Mouse (Mus musculus) heart, postnatal 14 days (tissue): ENCODE measurements at regions not wholly inside any gene's neighbourhood (a gene's known extent, or its start where the extent isn't known, plus 50 kb on each side); places are given as distances from the start of the nearest gene placed in this dataset.
A peak's percentile ranks its signal among the peaks of the same experiment; 100 is the strongest.

Source experiments
- DNase-seq, 2 experiments: peaks; one replicate each; pipeline ENCODE4 v3.0.0; 2021 to 2022
- intact Hi-C: fragments of 180-260 bp; cut with DNase I; formaldehyde crosslinking; loops from one replicate; pipeline ENCODE4 v1.15.1; 2025

- intact Hi-C loops: no loop called here
- DNase-seq: no peak
Measured at GRCm38 (mm10) chr13:44159346-44159745, 374.8 kb downstream of the Cd83 start.

GRCm38 (mm10) chr13:44164746-44165145 lies 380.2 kb downstream of the Cd83 start:
- intact Hi-C loops: no loop called here
- no peak for DNase-seq

GRCm38 (mm10) chr13:44167186-44167585 lies 382.6 kb downstream of the Cd83 start:
- intact Hi-C loops: no loop called here

GRCm38 (mm10) chr13:44168186-44168585 lies 383.6 kb downstream of the Cd83 start:
- intact Hi-C loops: no loop called here
- no peak for DNase-seq

More at GRCm38 (mm10) chr13:44167186-44167585, 382.6 kb downstream of the Cd83 start:
- DNase-seq: peak in 1 of 2 experiments; percentile 36

- no peak for DNase-seq
Measured at GRCm38 (mm10) chr13:44171639-44172038, 387.1 kb downstream of the Cd83 start.

DNA sequence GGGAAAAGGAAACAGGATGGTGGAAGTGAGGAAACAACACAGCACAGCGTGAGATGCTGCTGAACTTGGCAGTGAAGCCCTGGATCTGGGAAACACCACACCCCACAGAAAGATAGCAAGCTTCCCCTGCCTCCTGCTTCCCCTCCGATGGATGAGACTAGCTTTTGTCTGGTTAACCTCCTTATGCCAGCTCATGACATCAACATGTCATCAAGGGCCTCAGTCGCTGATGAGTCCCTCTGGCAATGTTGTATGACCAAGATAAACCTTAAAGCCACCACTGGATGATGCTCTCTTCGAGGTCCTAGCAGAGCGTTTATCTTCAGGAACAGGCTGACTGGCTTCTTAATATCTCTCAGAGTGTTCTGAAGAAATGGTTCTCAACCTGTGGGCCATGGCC lies 388.1 kb downstream of the Cd83 start:
- DNase-seq: no peak
- intact Hi-C loops: no loop called here

More at GRCm38 (mm10) chr13:44171639-44172038, 387.1 kb downstream of the Cd83 start:
- intact Hi-C loops: no loop called here

- intact Hi-C loops: no loop called here
- no peak for DNase-seq
Measured at GRCm38 (mm10) chr13:44174236-44174635, 389.7 kb downstream of the Cd83 start.

- intact Hi-C loops: loop anchor here (5.0 kb wide), 1 partner anchor 43 kb away; no protein-coding TSS in a partner anchor
- DNase-seq: no peak
Measured at GRCm38 (mm10) chr13:44175300-44176036, 390.9 kb downstream of the Cd83 start.

GRCm38 (mm10) chr13:44176121-44176520 lies 391.5 kb downstream of the Cd83 start:
- DNase-seq: no peak
- intact Hi-C loops: loop anchor here (5.0 kb wide), 1 partner anchor 44 kb away; no protein-coding TSS in a partner anchor

DNA sequence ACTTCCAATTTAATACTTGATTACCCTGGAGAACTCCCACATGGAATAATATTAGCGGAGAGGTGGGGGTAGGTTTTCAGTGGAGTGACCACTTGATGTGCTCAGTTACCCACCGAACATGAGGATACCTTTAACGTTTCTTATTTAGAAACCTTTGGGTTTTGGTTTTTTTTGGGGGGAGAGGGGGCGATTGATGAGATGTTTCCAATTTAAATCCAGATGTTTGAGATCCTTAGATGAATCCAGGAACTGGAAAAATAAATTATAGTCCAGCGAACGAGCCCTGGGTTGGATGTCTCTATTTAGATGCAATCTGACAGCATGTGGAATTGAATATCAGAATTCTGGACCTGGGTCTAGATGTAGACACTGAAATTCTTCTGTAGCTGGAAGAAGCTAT lies 393.4 kb downstream of the Cd83 start:
- intact Hi-C loops: loop anchor here (5.0 kb wide), 1 partner anchor 46 kb away; no protein-coding TSS in a partner anchor
- no peak for DNase-seq

GRCm38 (mm10) chr13:44180384-44180783 lies 395.8 kb downstream of the Cd83 start:
- no peak for DNase-seq
- intact Hi-C loops: no loop called here

GRCm38 (mm10) chr13:44182544-44183191 lies 398.1 kb downstream of the Cd83 start:
- peak; percentile 16 to 18 for DNase-seq
- intact Hi-C loops: no loop called here

- intact Hi-C loops: no loop called here
- DNase-seq: no peak
Measured at GRCm38 (mm10) chr13:44195365-44195764, 410.8 kb downstream of the Cd83 start.

GRCm38 (mm10) chr13:44206042-44206441 lies 421.5 kb downstream of the Cd83 start:
- intact Hi-C loops: no loop called here
- DNase-seq: no peak

DNA sequence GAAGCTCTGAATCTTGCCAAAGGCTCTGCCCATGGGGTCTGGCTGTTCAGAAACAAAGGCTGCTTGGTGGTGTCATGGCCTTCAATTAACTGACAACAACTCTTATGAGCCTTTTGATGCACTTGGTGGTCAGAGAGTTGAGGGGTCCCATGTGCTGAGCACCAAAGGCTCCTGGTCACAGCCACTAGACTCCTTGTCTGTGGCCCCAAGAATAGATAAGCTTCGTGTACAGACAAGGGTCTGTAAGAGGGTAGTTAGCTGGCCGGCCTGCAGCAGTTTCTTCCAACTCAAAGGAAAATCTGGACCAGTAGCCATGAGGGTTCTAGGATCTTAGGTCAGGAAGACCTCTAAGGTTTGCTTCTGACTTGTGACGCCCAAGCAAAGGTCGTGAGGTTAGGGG lies 421.9 kb downstream of the Cd83 start:
- intact Hi-C loops: no loop called here
- no peak for DNase-seq

DNA sequence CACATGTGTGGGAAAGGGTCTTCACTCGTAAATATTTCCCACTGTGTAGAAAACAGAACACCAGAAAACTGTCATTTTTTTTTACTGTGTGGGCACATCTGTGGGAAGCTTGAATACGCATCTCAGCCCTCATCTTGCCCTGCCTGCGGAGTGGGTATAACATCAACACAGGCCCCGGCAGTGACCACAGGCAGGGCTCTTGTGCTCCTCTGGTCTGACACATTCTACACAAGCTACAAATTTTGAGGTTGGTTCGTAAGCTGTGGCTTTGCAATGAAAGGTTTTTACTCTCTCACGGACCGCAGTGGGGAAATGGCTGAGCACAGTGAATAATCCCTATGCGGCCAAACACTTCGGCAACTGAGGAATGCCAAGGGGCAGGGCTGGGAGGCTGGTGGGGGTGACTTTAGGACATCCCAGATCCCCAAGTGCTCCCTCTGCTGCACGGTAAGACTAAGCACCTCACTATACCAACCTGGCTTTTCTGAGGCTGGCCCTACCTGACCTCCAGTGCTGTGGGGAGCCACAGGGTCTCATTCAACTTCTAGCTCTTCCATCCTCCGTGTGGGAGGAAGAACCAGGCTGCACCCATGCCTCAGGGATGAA lies 422.9 kb downstream of the Cd83 start:
- intact Hi-C loops: no loop called here

DNA sequence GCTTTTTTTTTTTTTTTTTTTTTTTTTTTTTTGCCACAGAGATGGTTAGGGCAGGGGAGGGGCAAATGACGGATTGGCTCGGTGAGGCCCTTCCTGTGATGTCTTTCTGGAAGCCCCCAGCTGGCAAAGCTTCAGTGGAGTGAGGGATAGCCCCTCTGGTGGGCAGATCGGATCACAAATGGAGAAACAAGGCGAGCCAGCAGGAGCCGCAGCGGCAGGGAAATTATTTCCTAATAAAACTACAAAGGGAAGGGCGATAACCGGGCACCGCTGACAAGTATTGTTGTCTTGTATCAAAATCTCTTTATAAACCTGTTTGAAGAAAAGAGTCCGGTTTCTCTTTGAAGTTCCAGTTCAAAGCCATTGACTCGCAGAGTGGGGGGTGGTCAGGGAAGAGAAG lies 424.5 kb downstream of the Cd83 start:
- intact Hi-C loops: no loop called here
- no peak for DNase-seq

More for the DNA sequence above, 422.9 kb downstream of the Cd83 start:
- DNase-seq: no peak

- intact Hi-C loops: no loop called here
- no peak for DNase-seq
Measured at GRCm38 (mm10) chr13:44210123-44210522, 425.5 kb downstream of the Cd83 start.

DNA sequence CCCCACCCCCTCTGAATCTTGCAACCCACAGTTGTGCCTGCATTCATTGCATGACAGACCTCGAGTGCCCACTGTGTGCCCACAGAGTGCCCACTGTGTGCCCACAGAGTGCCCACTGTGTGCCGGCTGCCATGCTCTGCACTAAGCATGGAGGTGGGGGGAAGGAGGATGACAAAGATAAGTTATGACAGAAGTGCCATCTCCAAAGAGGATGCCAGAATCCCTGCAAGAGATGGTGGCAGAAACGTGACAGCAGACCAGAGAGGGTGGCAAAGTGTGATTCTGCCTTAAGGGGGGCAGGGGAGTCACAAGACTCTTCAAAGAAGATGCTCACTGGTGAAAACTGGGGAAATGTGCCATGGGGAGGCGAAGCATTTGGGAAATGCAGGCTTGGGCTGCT lies 427.8 kb downstream of the Cd83 start:
- intact Hi-C loops: no loop called here
- no peak for DNase-seq

DNA sequence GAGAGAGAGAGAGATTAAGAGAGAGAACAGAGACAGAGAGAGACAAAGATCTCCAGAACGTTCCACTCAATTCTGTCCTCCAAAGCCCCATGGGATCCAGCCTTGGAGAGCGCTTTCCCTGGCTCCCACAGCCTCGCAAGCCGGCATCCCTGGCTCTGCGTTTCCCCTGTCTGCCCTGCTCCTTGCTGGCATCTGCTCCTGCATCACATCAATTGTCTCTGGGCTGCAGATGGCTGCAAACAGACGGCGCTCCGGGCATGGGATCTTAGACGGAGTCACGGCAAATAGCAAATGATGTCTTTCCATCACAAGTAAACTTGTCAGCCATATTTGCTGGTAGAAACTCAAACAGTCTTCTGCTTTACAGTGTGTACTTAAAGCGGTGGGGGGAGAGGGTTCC lies 428.4 kb downstream of the Cd83 start:
- no peak for DNase-seq
- intact Hi-C loops: no loop called here

- no peak for DNase-seq
- intact Hi-C loops: no loop called here
Measured at GRCm38 (mm10) chr13:44218266-44218665, 433.7 kb downstream of the Cd83 start.
